Mouse (Mus musculus) thymus, adult 2 months (tissue): ENCODE measurements around the gene Hdac11. TPM values are rescaled to one million over a fixed set of nuclear protein-coding genes. Genes with fewer than 3 reads are reported as not detected.
"Not testable (repeated sequence)": the region's sequence is repeated elsewhere in the genome, so short reads cannot be mapped to it uniquely, and the experiment has no call there.

Experiments
- DNase-seq: peaks from one replicate; pipeline ENCODE4 v3.0.0; 2021
- H3K27ac ChIP-seq: fragments of 200-500 bp; 2 replicates; pipeline ENCODE4 v1.5.1; 2012; ENCODE audit warnings: low read length, control low read depth; ENCODE audit not compliant: control insufficient read depth, insufficient read depth
- H3K27me3 ChIP-seq: fragments of 200-500 bp; 2 replicates; pipeline ENCODE4 v1.6.1; 2012; ENCODE audit warnings: mild to moderate bottlenecking, low read length, moderate library complexity, mixed read lengths; ENCODE audit not compliant: control insufficient read depth, insufficient read depth
- H3K36me3 ChIP-seq: fragments of 200-500 bp; 2 replicates; pipeline ENCODE4 v1.6.1; 2012; ENCODE audit warnings: mild to moderate bottlenecking, low read length, moderate library complexity; ENCODE audit not compliant: control insufficient read depth, insufficient read depth
- H3K4me1 ChIP-seq: fragments of 200-500 bp; replicated peaks from 2 replicates; pipeline ENCODE4 v1.6.1; 2012; ENCODE audit warnings: low read length; ENCODE audit not compliant: control insufficient read depth, insufficient read depth
- H3K4me3 ChIP-seq: fragments of 200-500 bp; 2 replicates; pipeline ENCODE4 v1.5.1; 2012; ENCODE audit warnings: mild to moderate bottlenecking, low read length, control low read depth, moderate library complexity; ENCODE audit not compliant: control insufficient read depth, insufficient read depth
- CTCF ChIP-seq: fragments of 200-500 bp; IDR thresholded peaks from 2 replicates; pipeline ENCODE4 v1.5.1; 2012; ENCODE audit warnings: mild to moderate bottlenecking, control low read depth, low read length, moderate library complexity, borderline replicate concordance; ENCODE audit not compliant: control insufficient read depth, poor library complexity, insufficient read depth; ENCODE audit errors: extremely low read depth
- POLR2A ChIP-seq: fragments of 200-500 bp; IDR thresholded peaks from 2 replicates; pipeline ENCODE4 v1.6.1; 2012; ENCODE audit warnings: mild to moderate bottlenecking, low read length, control low read depth, moderate library complexity; ENCODE audit not compliant: control insufficient read depth, poor library complexity, insufficient read depth; ENCODE audit errors: extremely low read depth
- WGBS: fragments of 180-500 bp; shearing (Covaris S2); methylation state at CpG from one replicate; pipeline ENCODE4 v1.1.7; 2018; 5-methylcytosine and 5-hydroxymethylcytosine counted together
- polyA plus RNA-seq: library from polyadenylated mRNA; depleted of rRNA; stranded (reverse); fragments of >200 nt; gene quantifications from 2 replicates; pipeline ENCODE4 v1.2.3, GENCODE M21; 2012

Gene Hdac11
- polyA plus RNA-seq, 1 experiment, result 16.6 TPM

GRCm38 (mm10) chr6:91202571-91202970 lies 46.1 kb downstream of the Hdac11 start:
- Histone ChIP-seq H3K27me3 (no peaks in the 10 kb centered on the region), H3K36me3 (no peaks in the 10 kb centered on the region), H3K4me1 (no peaks in the 10 kb centered on the region), H3K4me3 (no peak overlapping the region), H3K27ac (no peak overlapping the region)
- WGBS, result 83% methylated on average over 4 of the region's 4 CpGs
- no peak for DNase-seq
- TF ChIP-seq POLR2A, result no peak
- no peak for TF ChIP-seq CTCF

GRCm38 (mm10) chr6:91205346-91205745 lies 48.9 kb downstream of the Hdac11 start:
- 79% methylated on average over 3 of the region's 3 CpGs for WGBS
- Histone ChIP-seq H3K36me3 (no peaks in the 10 kb centered on the region), H3K4me1 (no peaks in the 10 kb centered on the region), H3K27me3 (no peaks in the 10 kb centered on the region), H3K4me3 (no peak overlapping the region), H3K27ac (no peak overlapping the region)
- DNase-seq, result no peak
- TF ChIP-seq CTCF (no peak), POLR2A (no peak)

- no peaks in the 10 kb centered on the region for H3K36me3 ChIP-seq
- 84% methylated on average over 5 of the region's 5 CpGs for WGBS
- no peak overlapping the region for H3K27ac ChIP-seq
- no peak overlapping the region for H3K4me3 ChIP-seq
- TF ChIP-seq POLR2A (no peak), CTCF (no peak)
- no peak for DNase-seq
- no peaks in the 10 kb centered on the region for H3K27me3 ChIP-seq
- H3K4me1 ChIP-seq, result no peaks in the 10 kb centered on the region
These were observed 49.3 kb downstream of the Hdac11 start for GRCm38 (mm10) chr6:91205791-91206190.

- H3K4me1 ChIP-seq, result no peaks in the 10 kb centered on the region
- no peak for DNase-seq
- no peaks in the 10 kb centered on the region for H3K27me3 ChIP-seq
- no peaks in the 10 kb centered on the region for H3K36me3 ChIP-seq
- TF ChIP-seq CTCF (no peak), POLR2A (no peak)
- no peak overlapping the region for H3K4me3 ChIP-seq
- WGBS, result 73% methylated on average over 3 of the region's 3 CpGs
- H3K27ac ChIP-seq, result no peak overlapping the region
These were observed 51.0 kb downstream of the Hdac11 start for GRCm38 (mm10) chr6:91207491-91207890.

- no peak for DNase-seq
- WGBS, result 28% methylated on average over 2 of the region's 2 CpGs
- Histone ChIP-seq H3K4me1 (no peaks in the 10 kb centered on the region), H3K36me3 (no peaks in the 10 kb centered on the region), H3K27me3 (no peaks in the 10 kb centered on the region), H3K4me3 (no peak overlapping the region), H3K27ac (no peak overlapping the region)
- TF ChIP-seq CTCF (no peak), POLR2A (no peak)
These were observed 53.3 kb downstream of the Hdac11 start for GRCm38 (mm10) chr6:91209780-91210179.

- no peak overlapping the region for H3K4me3 ChIP-seq
- DNase-seq, result no peak
- no peaks in the 10 kb centered on the region for H3K4me1 ChIP-seq
- WGBS, result 67% methylated on average over 3 of the region's 3 CpGs
- no peaks in the 10 kb centered on the region for H3K27me3 ChIP-seq
- TF ChIP-seq POLR2A (no peak), CTCF (no peak)
- H3K27ac ChIP-seq, result no peak overlapping the region
- H3K36me3 ChIP-seq, result no peaks in the 10 kb centered on the region
These were observed 54.4 kb downstream of the Hdac11 start for GRCm38 (mm10) chr6:91210852-91211251.

GRCm38 (mm10) chr6:91212155-91212554 lies 55.7 kb downstream of the Hdac11 start, which contains the start of gene Fbln2:
TSS of gene Fbln2 (plus strand) at chr6:91212455.
- not testable (repeated sequence) for H3K4me1 ChIP-seq, H3K27ac ChIP-seq, H3K4me3 ChIP-seq, H3K27me3 ChIP-seq, H3K36me3 ChIP-seq, DNase-seq
